Comparison of ENCODE assay signal across 16 mouse cellular contexts in genomic region chr15:74179287-74179830, GRCm38 (mm10).
DNase-seq lines count a peak whose midpoint lies in the region; ATAC-seq and TF ChIP-seq lines count a peak whose summit lies in the region.
"Had no signal": no experiment of that assay in that cellular context is flagged by ENCODE, and none has a peak within 500 bp of the region (broad histone marks: within the 10 kb centered on the region; RNA-seq: fewer than 3 reads in every experiment).

No protein-coding gene starts in this region.

- ATAC-seq in hindbrain, embryonic 14.5 days (ENCODE audit: low FRiP score) = no peak
- ATAC-seq in hindbrain, embryonic 13.5 days (ENCODE audit: low FRiP score) = no peak
- ATAC-seq in midbrain, embryonic 16.5 days = no peak

- no peaks in the 10 kb centered on the region for H3K36me3 ChIP-seq in hindbrain, embryonic 10.5 days
- no peaks in the 10 kb centered on the region for H3K36me3 ChIP-seq in hindbrain, embryonic 14.5 days (replicated peaks; ENCODE audit: control insufficient read depth, insufficient read depth)
- H3K36me3 ChIP-seq in hindbrain, embryonic 13.5 days = no peaks in the 10 kb centered on the region
- H3K36me3 ChIP-seq in midbrain, embryonic 16.5 days (ENCODE audit: control insufficient read depth, insufficient read depth, low read length) = no peaks in the 10 kb centered on the region
- H3K36me3 ChIP-seq in heart, embryonic 10.5 days = no peaks in the 10 kb centered on the region
- H3K36me3 ChIP-seq: embryonic facial prominence, embryonic 10.5 days; heart, embryonic 15.5 days; limb, embryonic 15.5 days; neural tube, embryonic 12.5 days; stomach, embryonic 15.5 days had no signal

- H3K27me3 ChIP-seq in hindbrain, embryonic 10.5 days (ENCODE audit: insufficient read depth, poor library complexity, severe bottlenecking) = 0 out of 2 replicates have a peak, but pooled peaks cover 3% of the 10 kb centered on the region
- H3K27me3 ChIP-seq in hindbrain, embryonic 14.5 days (ENCODE audit: control insufficient read depth, insufficient read depth, low read length) = no peaks in the 10 kb centered on the region
- H3K27me3 ChIP-seq in hindbrain, embryonic 13.5 days = no peaks in the 10 kb centered on the region
- no peaks in the 10 kb centered on the region for H3K27me3 ChIP-seq in midbrain, embryonic 16.5 days (ENCODE audit: control insufficient read depth, insufficient read depth, low read depth, low read length)
- peaks cover 9% of the 10 kb centered on the region for H3K27me3 ChIP-seq in heart, embryonic 10.5 days (ENCODE audit: insufficient read depth, poor library complexity, severe bottlenecking)
- H3K27me3 ChIP-seq: limb, embryonic 15.5 days; neural tube, embryonic 12.5 days; stomach, embryonic 15.5 days had no signal

- H3K4me3 ChIP-seq in hindbrain, embryonic 10.5 days = no peak overlapping the region
- H3K4me3 ChIP-seq in hindbrain, embryonic 14.5 days (replicated peaks; ENCODE audit: low read length) = no peak overlapping the region
- H3K4me3 ChIP-seq in hindbrain, embryonic 13.5 days = no peak overlapping the region
- H3K4me3 ChIP-seq in midbrain, embryonic 16.5 days (ENCODE audit: low read depth, low read length) = no peak overlapping the region
- H3K4me3 ChIP-seq in heart, embryonic 10.5 days = no peak overlapping the region
- H3K4me3 ChIP-seq: embryonic facial prominence, embryonic 10.5 days; heart, embryonic 15.5 days; limb, embryonic 15.5 days; neural tube, embryonic 12.5 days; stomach, embryonic 15.5 days had no signal

- H3K4me2 ChIP-seq in hindbrain, embryonic 14.5 days (replicated peaks) = no peak overlapping the region
- no peak overlapping the region for H3K4me2 ChIP-seq in hindbrain, embryonic 13.5 days
- no peak overlapping the region for H3K4me2 ChIP-seq in midbrain, embryonic 16.5 days (ENCODE audit: low read length)
- H3K4me2 ChIP-seq: heart, embryonic 15.5 days; limb, embryonic 15.5 days; neural tube, embryonic 12.5 days; stomach, embryonic 15.5 days had no signal

- no peak for DNase-seq in hindbrain, embryonic 10.5 days (ENCODE audit: low spot score)
- DNase-seq in hindbrain, embryonic 14.5 days (ENCODE audit: low spot score) = no peak
- DNase-seq in brain, embryonic 14.5 days (ENCODE audit: low read depth) = peak; percentile 81
- DNase-seq in thymus, postnatal 36 days = no peak
- no peak for DNase-seq in heart, embryonic 10.5 days (ENCODE audit: low spot score)
- DNase-seq: heart, adult 11 months; layer of hippocampus, adult 9-11 months; lung, adult 2 months; thymus, adult 2 months had no signal

- H3K4me1 ChIP-seq in hindbrain, embryonic 10.5 days (replicated peaks) = peaks cover 55% of the 10 kb centered on the region
- H3K4me1 ChIP-seq in hindbrain, embryonic 14.5 days (replicated peaks; ENCODE audit: control insufficient read depth, insufficient read depth, low read length) = peaks cover 32% of the 10 kb centered on the region
- H3K4me1 ChIP-seq in hindbrain, embryonic 13.5 days (replicated peaks) = peaks cover 45% of the 10 kb centered on the region
- H3K4me1 ChIP-seq in midbrain, embryonic 16.5 days (ENCODE audit: control insufficient read depth, insufficient read depth, low read length) = peaks cover 31% of the 10 kb centered on the region
- H3K4me1 ChIP-seq in heart, embryonic 10.5 days = no peaks in the 10 kb centered on the region
- H3K4me1 ChIP-seq: heart, embryonic 15.5 days; limb, embryonic 15.5 days; stomach, embryonic 15.5 days had no signal

- TF ChIP-seq CTCF in brain, embryonic 14.5 days (IDR thresholded peaks at IDR 0.05; ENCODE audit: borderline replicate concordance, extremely low read depth, insufficient read depth, insufficient read length) = no peak

- no peaks in the 10 kb centered on the region for H3K9me3 ChIP-seq in hindbrain, embryonic 10.5 days
- no peaks in the 10 kb centered on the region for H3K9me3 ChIP-seq in hindbrain, embryonic 14.5 days (ENCODE audit: control insufficient read depth, low read length)
- no peaks in the 10 kb centered on the region for H3K9me3 ChIP-seq in hindbrain, embryonic 13.5 days
- H3K9me3 ChIP-seq in midbrain, embryonic 16.5 days (replicated peaks; ENCODE audit: control insufficient read depth, low read length, poor library complexity, severe bottlenecking) = no peaks in the 10 kb centered on the region
- no peaks in the 10 kb centered on the region for H3K9me3 ChIP-seq in heart, embryonic 10.5 days
- H3K9me3 ChIP-seq: embryonic facial prominence, embryonic 10.5 days; heart, embryonic 15.5 days; limb, embryonic 15.5 days; neural tube, embryonic 12.5 days; stomach, embryonic 15.5 days had no signal

- no peak overlapping the region for H3K9ac ChIP-seq in hindbrain, embryonic 14.5 days
- H3K9ac ChIP-seq in hindbrain, embryonic 13.5 days = no peak overlapping the region
- 0 out of 2 replicates have a peak overlapping the region, but pooled peaks have one; percentile 24 for H3K9ac ChIP-seq in midbrain, embryonic 16.5 days (ENCODE audit: low read depth, low read length)
- H3K9ac ChIP-seq: heart, embryonic 15.5 days; limb, embryonic 15.5 days; neural tube, embryonic 12.5 days; stomach, embryonic 15.5 days had no signal

- H3K27ac ChIP-seq in hindbrain, embryonic 10.5 days = peak overlapping the region; percentile 78
- H3K27ac ChIP-seq in hindbrain, embryonic 14.5 days = no peak overlapping the region; the same call in 1 of the 2 replicates
- H3K27ac ChIP-seq in hindbrain, embryonic 13.5 days = peak overlapping the region; percentile 40
- peak overlapping the region; percentile 68 for H3K27ac ChIP-seq in midbrain, embryonic 16.5 days (ENCODE audit: low read length)
- H3K27ac ChIP-seq in heart, embryonic 10.5 days = no peak overlapping the region
- H3K27ac ChIP-seq: embryonic facial prominence, embryonic 10.5 days; heart, embryonic 15.5 days; limb, embryonic 15.5 days; neural tube, embryonic 12.5 days; stomach, embryonic 15.5 days had no signal

- TF ChIP-seq POLR2A in brain, embryonic 14.5 days (IDR thresholded peaks at IDR 0.05; ENCODE audit: borderline replicate concordance, extremely low read depth, insufficient read depth, insufficient read length, poor library complexity, severe bottlenecking) = no peak

- 45% methylated on average over 8 of the region's 8 CpGs for WGBS in hindbrain, embryonic 10.5 days
- WGBS in hindbrain, embryonic 14.5 days = 23% methylated on average over 8 of the region's 8 CpGs
- 22% methylated on average over 8 of the region's 8 CpGs for WGBS in hindbrain, embryonic 13.5 days
- 22% methylated on average over 8 of the region's 8 CpGs for WGBS in midbrain, embryonic 16.5 days
- 39% methylated on average over 8 of the region's 8 CpGs for WGBS in heart, embryonic 10.5 days

Comparison
In these comparisons a context has a peak if more than half of its experiments do, and no peak if none do; other contexts are left out.
1. H3K27ac ChIP-seq: peak in hindbrain, embryonic 10.5 days (single experiment), hindbrain, embryonic 13.5 days (single experiment) and midbrain, embryonic 16.5 days (single experiment); none in hindbrain, embryonic 14.5 days (single experiment) and heart, embryonic 10.5 days (single experiment).